19 mouse cellular contexts compared by ENCODE assay signal in genomic region chr10:29708653-29709052, GRCm38 (mm10).
"Had no signal": no experiment of that assay in that cellular context is flagged by ENCODE, and none has a peak within 500 bp of the region (broad histone marks: within the 10 kb centered on the region; RNA-seq: fewer than 3 reads in every experiment).

No protein-coding gene starts in this region.

- H3K4me2 ChIP-seq: liver, embryonic 15.5 days; lung, embryonic 14.5 days; midbrain, embryonic 12.5 days; neural tube, embryonic 13.5 days; neural tube, embryonic 15.5 days had no signal

- H3K27me3 ChIP-seq: liver, embryonic 15.5 days; midbrain, embryonic 12.5 days; neural tube, embryonic 13.5 days; neural tube, embryonic 15.5 days had no signal

- H3K9ac ChIP-seq: liver, embryonic 15.5 days; liver, postnatal 0 days; lung, embryonic 14.5 days; midbrain, embryonic 12.5 days; neural tube, embryonic 13.5 days; neural tube, embryonic 15.5 days had no signal

- H3K36me3 ChIP-seq: liver, embryonic 15.5 days; midbrain, embryonic 10.5 days; midbrain, embryonic 12.5 days; neural tube, embryonic 13.5 days; neural tube, embryonic 15.5 days had no signal

- DNase-seq: liver, postnatal 0 days; lung, embryonic 14.5 days; lung, postnatal 10 days; lung, postnatal 4 days; midbrain, embryonic 14.5 days; retina, postnatal 1 day; right cerebral cortex, adult 18-20 months; right cerebral cortex, postnatal 25 days; right cerebral cortex, postnatal 4 days; spleen, adult 18-20 months; thymus, adult 2 months; thymus, postnatal 25 days; thymus, postnatal 4 days had no signal

- H3K27ac ChIP-seq: liver, embryonic 15.5 days; midbrain, embryonic 10.5 days; midbrain, embryonic 12.5 days; neural tube, embryonic 13.5 days; neural tube, embryonic 15.5 days had no signal

- H3K4me3 ChIP-seq: liver, embryonic 15.5 days; midbrain, embryonic 10.5 days; midbrain, embryonic 12.5 days; myocyte; neural tube, embryonic 13.5 days; neural tube, embryonic 15.5 days had no signal

- H3K4me1 ChIP-seq: liver, embryonic 15.5 days; midbrain, embryonic 12.5 days; neural tube, embryonic 13.5 days; neural tube, embryonic 15.5 days had no signal

- H3K9me3 ChIP-seq: liver, embryonic 15.5 days; midbrain, embryonic 10.5 days; midbrain, embryonic 12.5 days; neural tube, embryonic 13.5 days; neural tube, embryonic 15.5 days had no signal

- ATAC-seq: liver, postnatal 0 days had no signal
